Mouse (Mus musculus) right cerebral cortex, postnatal 25 days (tissue): ENCODE results near the gene Gramd1b.
A peak's percentile ranks its signal among the peaks of the same experiment; 100 is the strongest.

Experiments
- DNase-seq: peaks from one replicate; pipeline ENCODE4 v3.0.0; 2022

The Gramd1b gene

GRCm38 (mm10) chr9:40331411-40332286 lies 199.5 kb downstream of the Gramd1b start:
- no peak for DNase-seq

- DNase-seq: peak; percentile 80
Observed at GRCm38 (mm10) chr9:40330609-40331382, 200.4 kb downstream of the Gramd1b start.

GRCm38 (mm10) chr9:40326260-40326915 lies 204.8 kb downstream of the Gramd1b start:
- DNase-seq: no peak

- DNase-seq: no peak
Observed at GRCm38 (mm10) chr9:40324826-40325225, 206.4 kb downstream of the Gramd1b start.

GRCm38 (mm10) chr9:40324232-40324792 lies 206.9 kb downstream of the Gramd1b start:
- DNase-seq: no peak

DNA sequence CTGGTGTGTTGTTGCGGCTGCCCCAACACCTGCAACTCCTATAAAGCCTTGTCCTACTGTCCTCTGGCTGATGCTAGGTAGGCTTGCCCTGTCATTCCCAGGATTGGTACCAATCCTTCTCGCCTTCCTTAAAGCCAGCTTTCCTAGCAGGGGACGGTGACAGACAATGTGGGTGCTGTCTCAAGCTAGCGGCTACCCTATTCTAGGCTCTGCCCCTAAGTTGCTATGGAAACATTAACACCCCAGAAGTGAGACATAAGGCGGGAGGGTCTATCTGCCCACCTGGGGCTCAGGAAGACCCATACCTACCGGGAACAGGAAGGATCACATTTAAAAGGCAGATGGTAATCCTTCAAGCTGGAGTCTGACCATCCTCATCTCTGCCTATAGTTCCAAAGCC lies 207.4 kb downstream of the Gramd1b start:
- no peak for DNase-seq

GRCm38 (mm10) chr9:40323171-40323570 lies 208.0 kb downstream of the Gramd1b start:
- no peak for DNase-seq

- no peak for DNase-seq
Observed at GRCm38 (mm10) chr9:40322372-40322771, 208.8 kb downstream of the Gramd1b start.

- no peak for DNase-seq
Observed at GRCm38 (mm10) chr9:40321668-40322003, 209.5 kb downstream of the Gramd1b start.

DNA sequence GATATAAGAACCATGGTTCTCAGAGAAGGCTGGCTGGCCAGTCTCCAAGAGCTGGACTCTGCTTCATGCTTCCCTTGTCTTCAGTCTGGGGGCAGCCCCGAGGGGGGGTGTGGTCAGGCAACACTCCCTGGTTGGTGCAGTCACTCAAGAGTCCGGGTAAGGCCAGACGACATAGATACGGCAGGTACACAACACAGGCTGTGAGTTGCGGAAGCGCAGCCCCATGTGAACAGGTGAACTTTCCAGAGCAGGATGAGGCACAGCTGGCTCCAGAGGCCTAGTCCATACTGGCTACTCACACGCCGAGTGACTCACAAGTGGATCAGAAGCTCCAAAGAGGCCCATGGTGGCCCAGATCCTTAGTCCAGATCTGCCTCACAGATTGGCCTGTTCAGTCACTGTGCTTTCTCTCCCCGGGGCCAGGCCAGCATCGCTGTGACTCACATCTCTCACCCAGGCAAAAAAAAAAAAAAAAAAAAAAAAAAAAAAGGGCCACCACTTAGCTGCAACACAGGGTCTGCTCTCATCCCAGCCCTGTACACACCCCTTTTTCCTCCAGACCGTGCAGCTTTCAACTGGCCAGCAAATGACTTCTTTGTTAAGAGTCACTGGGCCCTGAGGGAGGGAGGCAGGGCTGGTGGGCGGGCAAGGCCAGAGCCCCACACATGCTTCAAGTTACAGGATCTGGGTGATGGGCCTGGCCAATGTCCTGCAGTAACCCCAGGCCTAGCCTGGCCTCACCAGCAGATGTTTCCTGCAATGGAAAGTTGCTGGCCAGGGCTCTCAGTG lies 210.1 kb downstream of the Gramd1b start:
- DNase-seq: no peak

- no peak for DNase-seq
Observed at GRCm38 (mm10) chr9:40320405-40320804, 210.8 kb downstream of the Gramd1b start.

- no peak for DNase-seq
Observed at GRCm38 (mm10) chr9:40318771-40319170, 212.4 kb downstream of the Gramd1b start.

DNA sequence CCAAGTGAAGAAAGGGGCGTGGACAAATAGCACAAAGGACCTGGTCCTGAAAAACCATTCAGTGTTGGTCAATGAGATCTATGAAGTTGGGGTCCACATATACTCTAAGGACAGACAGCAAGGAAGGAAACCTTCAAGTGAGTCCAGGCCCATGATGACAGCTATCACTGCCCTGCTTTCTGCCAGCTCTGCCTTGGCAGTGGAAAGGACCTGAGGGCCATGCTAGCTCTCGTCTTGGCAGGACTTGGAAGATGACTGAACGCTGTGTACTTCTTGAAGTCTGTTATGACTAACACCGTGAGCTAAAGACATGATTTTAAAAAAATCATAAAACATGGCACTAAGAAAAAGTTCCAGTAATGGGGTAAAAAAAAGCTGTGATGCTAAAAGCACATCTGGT lies 213.4 kb downstream of the Gramd1b start:
- no peak for DNase-seq

- DNase-seq: no peak
Observed at GRCm38 (mm10) chr9:40316865-40317660, 214.1 kb downstream of the Gramd1b start.

DNA sequence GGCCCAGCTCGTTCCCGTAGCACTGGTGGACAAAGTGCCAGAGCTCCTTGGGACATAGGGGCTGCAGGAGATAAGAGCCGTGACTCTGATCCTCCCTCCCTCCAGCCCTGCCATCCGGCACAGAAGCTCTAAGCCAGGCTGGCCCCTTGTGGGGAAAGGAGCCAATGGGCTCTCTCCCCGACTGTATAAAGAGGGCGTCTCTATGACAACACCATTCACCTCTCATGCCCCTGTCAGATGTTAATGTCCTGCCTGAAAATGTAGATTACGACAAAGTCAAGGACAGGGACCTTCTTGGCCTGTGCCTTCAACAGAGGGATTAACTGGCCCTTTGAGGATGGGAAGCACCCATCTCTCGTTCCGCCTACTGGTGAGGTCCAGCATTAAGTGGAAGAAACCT lies 219.4 kb downstream of the Gramd1b start:
- no peak for DNase-seq

DNA sequence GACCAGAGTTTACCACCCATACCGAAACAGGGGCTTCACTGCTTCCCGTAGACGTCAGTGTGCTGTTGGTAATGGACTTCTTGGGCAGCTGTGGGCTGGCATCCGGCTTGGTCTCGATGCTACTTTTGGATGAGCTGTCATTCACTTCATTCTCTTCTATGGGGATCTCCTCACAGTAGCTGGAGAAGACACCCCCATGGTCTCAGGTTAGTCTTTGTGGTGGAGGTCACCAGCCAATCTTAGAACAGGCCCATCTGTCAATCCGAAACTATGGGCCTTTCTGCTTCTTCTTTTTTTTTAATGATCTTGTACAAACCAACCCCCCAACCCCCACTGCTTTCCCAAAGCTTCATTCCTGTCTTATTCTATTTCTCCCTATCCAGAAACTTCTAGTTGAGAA lies 221.3 kb downstream of the Gramd1b start:
- no peak for DNase-seq

DNA sequence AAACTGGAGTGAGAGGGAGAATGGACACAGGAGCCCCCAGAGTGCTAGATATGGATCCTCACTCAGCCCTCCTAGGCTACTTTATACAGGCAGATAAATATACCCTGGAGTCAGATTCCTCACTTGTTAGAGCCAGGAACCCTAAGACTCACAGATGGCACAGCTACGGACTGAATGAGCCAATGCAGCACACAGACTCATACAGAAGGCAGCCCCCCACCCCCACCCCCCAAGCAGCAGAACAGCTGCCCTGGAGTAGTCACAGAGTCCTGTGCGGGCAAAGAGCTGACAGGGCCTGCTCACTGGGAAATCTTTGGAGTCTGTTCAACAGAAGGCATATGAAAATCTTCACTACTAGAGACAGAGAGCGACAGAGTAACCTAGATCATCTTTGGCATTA lies 223.9 kb downstream of the Gramd1b start:
- no peak for DNase-seq

GRCm38 (mm10) chr9:40304243-40304642 lies 226.9 kb downstream of the Gramd1b start:
- no peak for DNase-seq

GRCm38 (mm10) chr9:40302375-40302774 lies 228.8 kb downstream of the Gramd1b start:
- DNase-seq: no peak

DNA sequence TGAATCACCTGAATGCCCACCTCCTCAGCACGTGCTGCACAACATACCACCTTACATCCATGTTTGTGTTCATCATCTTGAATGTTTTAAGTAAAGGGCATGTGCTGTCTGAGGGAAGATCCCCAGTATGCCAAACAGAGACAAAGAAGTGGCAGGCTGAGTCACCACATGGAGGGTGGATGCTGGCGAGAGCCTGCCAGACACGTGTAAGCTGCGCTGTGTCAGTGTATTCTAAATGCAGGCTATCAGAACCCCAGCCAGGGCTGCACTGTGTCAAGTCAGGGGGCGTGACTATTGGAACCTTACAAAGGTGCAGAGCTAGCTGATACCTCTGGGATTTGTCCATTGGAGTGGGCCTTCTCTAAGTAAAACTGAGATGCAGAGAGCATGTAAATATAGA lies 229.7 kb downstream of the Gramd1b start:
- no peak for DNase-seq
